Mouse (Mus musculus): ENCODE measurements around the gene Usp22.

DNA sequence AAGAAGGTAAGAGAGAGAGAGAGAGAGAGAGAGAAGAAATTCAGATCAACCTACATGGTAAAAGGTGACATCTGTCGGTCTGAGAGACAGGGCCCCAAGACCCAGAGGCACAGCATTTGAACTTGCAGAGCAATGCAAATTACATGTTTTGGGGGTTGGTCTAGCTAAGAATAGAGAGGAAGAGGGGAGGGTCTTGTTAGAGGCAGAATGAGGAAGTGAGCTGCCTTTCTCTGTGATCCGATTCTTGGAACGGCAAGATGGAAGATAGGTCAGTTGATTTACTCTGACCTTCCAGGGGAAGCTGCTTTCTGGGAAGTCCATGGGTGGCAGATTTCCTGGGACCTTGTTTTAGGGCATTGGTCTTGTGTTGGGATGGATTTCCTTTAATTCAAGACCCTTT is 32.6 kb downstream of the Usp22 start:
- TF ChIP-seq CHD2 (IDR thresholded peaks at IDR 0.05; ENCODE audit: low read depth, low read length) (no peak), MAFK (IDR thresholded peaks at IDR 0.05; ENCODE audit: insufficient read depth, low read depth, low read length) (no peak), HCFC1 (IDR thresholded peaks at IDR 0.05; ENCODE audit: borderline replicate concordance, insufficient read depth, low read length) (no peak), ZC3H11A (IDR thresholded peaks at IDR 0.05; ENCODE audit: borderline replicate concordance, low read depth, low read length) (no peak)
